In genomic region chr11:35454191-35454725, GRCm38 (mm10) we compare ENCODE assay signal across 11 mouse cellular contexts.
DNase-seq lines count a peak whose midpoint lies in the region; ATAC-seq and TF ChIP-seq lines count a peak whose summit lies in the region.
"Had no signal": no experiment of that assay in that cellular context is flagged by ENCODE, and none has a peak within 500 bp of the region (broad histone marks: within the 10 kb centered on the region; RNA-seq: fewer than 3 reads in every experiment).

No protein-coding gene starts in this region.

- H3K4me1 ChIP-seq in neural tube, embryonic 13.5 days (replicated peaks) = peaks cover 26% of the 10 kb centered on the region
- H3K4me1 ChIP-seq in neural tube, embryonic 15.5 days = peaks cover 13% of the 10 kb centered on the region
- H3K4me1 ChIP-seq in forebrain, embryonic 12.5 days = peaks cover 30% of the 10 kb centered on the region
- H3K4me1 ChIP-seq in hindbrain, embryonic 16.5 days (ENCODE audit: control insufficient read depth, insufficient read depth, low read depth, low read length) = peaks cover 10% of the 10 kb centered on the region
- no peaks in the 10 kb centered on the region for H3K4me1 ChIP-seq in thymus, adult 2 months (replicated peaks; ENCODE audit: control insufficient read depth, insufficient read depth, low read length)

- H3K27ac ChIP-seq in neural tube, embryonic 13.5 days (replicated peaks) = no peak overlapping the region
- no peak overlapping the region for H3K27ac ChIP-seq in neural tube, embryonic 15.5 days (replicated peaks)
- no peak overlapping the region for H3K27ac ChIP-seq in forebrain, embryonic 12.5 days
- 0 out of 2 replicates have a peak overlapping the region, but pooled peaks have one; percentile 39 for H3K27ac ChIP-seq in hindbrain, embryonic 16.5 days (ENCODE audit: low read depth, low read length)
- H3K27ac ChIP-seq in thymus, adult 2 months (ENCODE audit: control insufficient read depth, insufficient read depth, low read length) = no peak overlapping the region
- H3K27ac ChIP-seq: limb, embryonic 12.5 days had no signal

- H3K36me3 ChIP-seq in neural tube, embryonic 13.5 days = no peaks in the 10 kb centered on the region
- H3K36me3 ChIP-seq in neural tube, embryonic 15.5 days = no peaks in the 10 kb centered on the region
- H3K36me3 ChIP-seq in forebrain, embryonic 12.5 days (replicated peaks) = no peaks in the 10 kb centered on the region
- H3K36me3 ChIP-seq in hindbrain, embryonic 16.5 days (ENCODE audit: control insufficient read depth, insufficient read depth, low read length) = no peaks in the 10 kb centered on the region
- no peaks in the 10 kb centered on the region for H3K36me3 ChIP-seq in thymus, adult 2 months (ENCODE audit: control insufficient read depth, insufficient read depth, low read length)
- H3K36me3 ChIP-seq: heart, embryonic 12.5 days; limb, embryonic 12.5 days had no signal

- no peaks in the 10 kb centered on the region for H3K9me3 ChIP-seq in neural tube, embryonic 13.5 days
- H3K9me3 ChIP-seq in neural tube, embryonic 15.5 days (replicated peaks) = no peaks in the 10 kb centered on the region
- H3K9me3 ChIP-seq in forebrain, embryonic 12.5 days = no peaks in the 10 kb centered on the region
- H3K9me3 ChIP-seq in hindbrain, embryonic 16.5 days (ENCODE audit: control insufficient read depth, low read length) = no peaks in the 10 kb centered on the region
- H3K9me3 ChIP-seq: heart, embryonic 12.5 days; limb, embryonic 12.5 days had no signal

- no peak for TF ChIP-seq POLR2A in thymus, adult 2 months (IDR thresholded peaks at IDR 0.05; ENCODE audit: control insufficient read depth, extremely low read depth, insufficient read depth, low read length, poor library complexity)

- H3K4me2 ChIP-seq in neural tube, embryonic 13.5 days = no peak overlapping the region
- no peak overlapping the region for H3K4me2 ChIP-seq in neural tube, embryonic 15.5 days
- no peak overlapping the region for H3K4me2 ChIP-seq in forebrain, embryonic 12.5 days
- no peak overlapping the region for H3K4me2 ChIP-seq in hindbrain, embryonic 16.5 days (ENCODE audit: low read length)
- H3K4me2 ChIP-seq: heart, embryonic 12.5 days; limb, embryonic 12.5 days had no signal

- no peak for TF ChIP-seq CTCF in thymus, adult 2 months (IDR thresholded peaks at IDR 0.05; ENCODE audit: borderline replicate concordance, control insufficient read depth, extremely low read depth, insufficient read depth, low read length, poor library complexity)

- WGBS in neural tube, embryonic 13.5 days = 10% methylated on average over 10 of the region's 10 CpGs
- 11% methylated on average over 10 of the region's 10 CpGs for WGBS in neural tube, embryonic 15.5 days
- WGBS in forebrain, embryonic 12.5 days = 4% methylated on average over 10 of the region's 10 CpGs
- 18% methylated on average over 10 of the region's 10 CpGs for WGBS in hindbrain, embryonic 16.5 days
- 64% methylated on average over 10 of the region's 10 CpGs for WGBS in thymus, adult 2 months

- no peak overlapping the region for H3K4me3 ChIP-seq in neural tube, embryonic 13.5 days
- no peak overlapping the region for H3K4me3 ChIP-seq in neural tube, embryonic 15.5 days (replicated peaks)
- no peak overlapping the region for H3K4me3 ChIP-seq in forebrain, embryonic 12.5 days (replicated peaks)
- H3K4me3 ChIP-seq in hindbrain, embryonic 16.5 days (ENCODE audit: low read length) = no peak overlapping the region
- H3K4me3 ChIP-seq in thymus, adult 2 months (ENCODE audit: control insufficient read depth, insufficient read depth, low read length) = no peak overlapping the region
- H3K4me3 ChIP-seq: heart, embryonic 12.5 days; limb, embryonic 12.5 days had no signal

- H3K9ac ChIP-seq in neural tube, embryonic 13.5 days = 0 out of 2 replicates have a peak overlapping the region, but pooled peaks have one; percentile 34
- H3K9ac ChIP-seq in neural tube, embryonic 15.5 days (replicated peaks) = no peak overlapping the region
- no peak overlapping the region for H3K9ac ChIP-seq in forebrain, embryonic 12.5 days
- no peak overlapping the region for H3K9ac ChIP-seq in hindbrain, embryonic 16.5 days (ENCODE audit: low read depth, low read length)
- H3K9ac ChIP-seq: heart, embryonic 12.5 days; limb, embryonic 12.5 days had no signal

- H3K27me3 ChIP-seq in neural tube, embryonic 13.5 days = peaks cover 17% of the 10 kb centered on the region; the same call in 1 of the 2 replicates
- H3K27me3 ChIP-seq in neural tube, embryonic 15.5 days (replicated peaks) = peaks cover 21% of the 10 kb centered on the region
- peaks cover 96% of the 10 kb centered on the region for H3K27me3 ChIP-seq in forebrain, embryonic 12.5 days
- H3K27me3 ChIP-seq in hindbrain, embryonic 16.5 days (replicated peaks; ENCODE audit: control insufficient read depth, insufficient read depth, low read length) = peaks cover 3% of the 10 kb centered on the region
- no peaks in the 10 kb centered on the region for H3K27me3 ChIP-seq in thymus, adult 2 months (ENCODE audit: control insufficient read depth, insufficient read depth, low read length)
- H3K27me3 ChIP-seq: limb, embryonic 12.5 days had no signal

- DNase-seq in retina, embryonic 14.5 days (ENCODE audit: low spot score) = peak; percentile 68
- no peak for DNase-seq in ovary, adult 18-20 months (ENCODE audit: low spot score)
- no peak for DNase-seq in thymus, adult 2 months
- DNase-seq in left cerebral cortex, adult 9 months (ENCODE audit: low spot score in 2 of 2) = no peak

- no peak for ATAC-seq in neural tube, embryonic 13.5 days (ENCODE audit: low read depth)
- no peak for ATAC-seq in neural tube, embryonic 15.5 days (ENCODE audit: low FRiP score)
- ATAC-seq in forebrain, embryonic 12.5 days (ENCODE audit: low FRiP score) = peak; percentile 82
- peak; percentile 40; the same call in 1 of the 2 replicates for ATAC-seq in hindbrain, embryonic 16.5 days
- ATAC-seq: inflammation-experienced regulatory T-cells, adult 6 months had no signal

Comparison
In these comparisons a context has a peak if more than half of its experiments do, and no peak if none do; other contexts are left out.
1. ATAC-seq: peak in forebrain, embryonic 12.5 days (single experiment) and hindbrain, embryonic 16.5 days (single experiment); none in neural tube, embryonic 13.5 days (single experiment) and neural tube, embryonic 15.5 days (single experiment).